Mouse (Mus musculus): ENCODE data around the gene Phtf2.

Phtf2 gene

DNA sequence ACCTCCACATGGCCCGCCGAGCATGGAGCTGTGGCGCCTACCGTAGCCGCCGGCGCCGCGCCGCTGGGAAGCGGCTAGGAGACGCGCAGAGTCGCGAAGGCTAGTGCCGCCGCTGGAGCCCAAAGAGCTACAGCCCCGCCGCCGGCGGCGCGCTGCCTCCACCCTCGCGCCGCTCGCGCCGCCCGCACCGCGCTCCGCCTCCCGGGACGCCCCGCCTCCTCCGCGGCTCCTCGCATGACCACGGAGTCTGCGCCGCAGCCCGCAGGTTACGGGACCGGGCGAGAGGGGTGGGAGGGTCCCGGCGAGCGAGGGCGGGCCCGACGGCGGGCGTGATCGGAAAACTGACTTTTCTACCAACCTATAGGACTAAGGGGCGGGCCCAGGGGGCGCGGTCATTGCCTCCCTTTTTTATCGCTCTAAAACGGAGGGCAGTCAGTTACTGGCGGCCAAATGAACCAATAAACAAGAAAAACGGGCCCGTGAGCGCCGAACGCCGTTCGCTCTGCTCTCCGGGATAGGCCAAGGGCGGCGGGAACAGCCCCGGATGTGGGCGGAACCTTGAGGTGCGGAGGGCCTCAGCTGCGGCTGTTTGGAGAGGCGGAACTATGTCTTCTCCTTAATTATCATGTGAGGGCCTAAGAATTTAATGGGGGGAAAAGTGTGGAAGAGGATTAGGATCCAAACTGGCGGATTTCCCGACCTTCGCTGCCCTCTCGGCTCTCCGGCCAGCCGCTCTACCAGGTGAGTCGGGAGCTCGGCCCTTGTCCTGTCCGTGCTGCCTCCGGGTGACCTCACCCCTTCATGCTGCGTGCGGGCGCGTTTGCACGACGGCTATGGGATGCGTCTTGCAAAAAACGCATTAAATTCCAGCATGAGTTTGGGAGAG lies at the start of gene Phtf2, which contains the start of gene Tmem60:
TSS of gene Phtf2 (minus strand) at position 210 of the 886 bp plus-strand sequence.
TSS of gene Tmem60 (plus strand) at position 277 of the 886 bp plus-strand sequence.
- peak; percentile 98 for DNase-seq (ENCODE audit: low spot score)

DNA sequence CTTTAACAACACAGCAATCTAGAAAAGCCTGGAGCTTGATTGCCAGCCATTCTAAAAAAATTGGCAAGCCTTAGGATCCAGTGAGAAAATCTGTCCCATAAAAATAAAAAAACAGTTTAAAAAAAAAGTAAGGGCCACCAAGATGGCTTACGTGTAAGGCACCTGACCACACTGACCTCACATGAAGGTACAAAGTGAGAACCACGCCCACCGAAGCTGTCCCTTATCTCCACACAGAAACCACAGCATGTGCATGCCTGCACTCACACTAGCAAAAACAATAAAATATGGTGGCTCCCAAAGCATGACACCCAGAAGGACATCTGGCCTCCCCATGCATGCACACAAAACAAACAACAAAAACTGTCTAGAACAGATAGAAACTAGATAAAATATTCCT lies 49.4 kb upstream of the Phtf2 start:
- DNase-seq (ENCODE audit: low spot score), result no peak

DNA sequence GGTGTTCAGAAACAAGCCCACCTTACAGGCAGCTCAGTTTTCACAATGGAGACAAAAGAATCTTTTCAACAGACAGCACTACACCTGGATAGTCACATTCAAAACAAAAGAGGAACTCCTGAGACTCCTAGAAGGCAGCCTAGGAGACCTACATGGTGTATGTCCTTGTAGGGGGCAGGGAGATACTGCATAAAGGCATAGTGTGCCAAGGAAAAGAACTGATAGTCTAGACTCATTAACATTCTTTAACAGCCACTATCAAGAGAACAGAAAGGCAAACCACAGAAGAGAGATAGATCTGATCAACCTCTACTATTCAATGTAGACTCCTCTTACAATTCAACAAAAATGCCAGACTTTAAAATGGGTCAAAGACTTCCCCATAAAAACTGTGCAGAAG lies 48.5 kb upstream of the Phtf2 start:
- DNase-seq (ENCODE audit: low spot score), result no peak

DNA sequence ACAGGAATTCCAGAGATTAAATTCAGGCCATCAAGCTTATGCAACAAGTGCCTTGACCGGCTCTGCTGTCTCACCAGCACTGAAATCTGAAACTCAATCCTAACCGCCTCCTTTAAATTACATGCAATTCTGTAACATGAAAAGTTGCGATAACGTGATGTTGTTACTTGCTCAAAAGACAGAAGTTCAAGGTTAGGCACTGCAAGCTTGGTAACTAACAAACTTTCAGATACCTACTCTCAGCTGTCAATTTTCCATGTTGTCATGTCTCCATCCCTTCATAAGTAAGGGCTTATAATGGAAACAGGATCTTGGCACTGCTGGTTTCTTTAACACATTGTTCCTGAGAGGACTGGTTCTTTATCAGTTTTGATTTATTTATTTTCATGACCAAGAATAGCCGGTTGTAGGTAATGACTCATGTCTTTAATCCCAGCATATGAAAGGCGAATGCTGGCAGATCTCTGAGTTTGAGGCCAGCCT lies 47.8 kb upstream of the Phtf2 start:
- DNase-seq (ENCODE audit: low spot score), result no peak

DNA sequence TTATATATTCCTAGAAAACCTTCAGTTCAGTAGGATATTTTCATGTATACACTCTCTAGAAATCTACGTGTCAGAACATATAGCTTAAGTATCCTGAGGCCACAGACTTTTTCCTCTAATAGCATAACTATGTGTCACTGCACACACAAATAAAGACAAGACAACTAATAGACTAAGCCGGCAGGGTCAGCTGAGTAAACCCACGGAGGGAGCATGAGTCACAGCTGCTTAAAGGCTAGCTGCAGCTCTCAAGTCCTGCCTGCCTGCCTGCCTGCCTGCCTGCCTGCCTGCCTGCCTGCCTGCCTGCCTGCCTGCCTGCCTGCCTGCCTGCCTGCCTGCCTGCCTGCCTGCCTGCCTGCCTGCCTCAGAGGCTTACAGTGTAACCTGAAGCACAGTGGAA lies 43.5 kb upstream of the Phtf2 start:
- no peak for DNase-seq (ENCODE audit: low spot score)

DNA sequence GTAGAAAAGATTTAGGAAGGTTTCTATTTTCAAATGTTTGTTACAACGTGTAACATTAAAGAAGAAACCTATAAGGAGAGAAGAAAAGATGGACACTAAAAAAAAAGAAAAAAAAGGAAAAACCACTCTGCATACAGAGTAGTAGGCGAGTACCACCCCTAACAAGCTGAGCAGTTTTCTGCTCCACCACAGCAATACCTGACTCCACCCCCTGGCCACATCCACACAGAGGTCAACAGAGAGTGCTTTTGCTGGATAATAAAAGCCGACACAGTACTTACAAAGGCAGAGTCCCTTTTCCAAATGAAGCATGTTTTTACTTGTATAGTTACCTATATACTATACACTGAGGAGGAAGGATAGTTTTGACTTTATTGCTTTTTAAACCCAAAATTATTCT lies 42.7 kb upstream of the Phtf2 start:
- no peak for DNase-seq (ENCODE audit: low spot score)

DNA sequence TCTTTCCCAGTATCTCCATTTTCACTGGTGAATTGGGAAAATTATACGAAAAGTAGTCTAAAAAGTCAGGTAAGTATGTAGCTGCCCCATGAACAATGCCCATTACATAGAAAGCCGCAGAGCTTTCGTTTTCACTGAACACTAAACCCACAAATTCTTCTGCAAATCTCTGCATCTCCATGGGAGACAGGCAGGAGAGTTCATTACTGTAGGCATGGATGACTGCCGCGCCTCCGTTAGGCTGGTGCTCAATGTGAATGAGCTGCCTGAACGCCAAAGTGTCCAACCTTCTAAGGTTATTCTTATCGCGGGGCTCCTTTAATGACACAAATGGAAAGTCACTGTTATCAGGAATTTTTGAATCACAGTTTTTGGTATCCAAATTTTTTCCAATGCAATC lies 37.6 kb upstream of the Phtf2 start:
- DNase-seq (ENCODE audit: low spot score), result no peak

DNA sequence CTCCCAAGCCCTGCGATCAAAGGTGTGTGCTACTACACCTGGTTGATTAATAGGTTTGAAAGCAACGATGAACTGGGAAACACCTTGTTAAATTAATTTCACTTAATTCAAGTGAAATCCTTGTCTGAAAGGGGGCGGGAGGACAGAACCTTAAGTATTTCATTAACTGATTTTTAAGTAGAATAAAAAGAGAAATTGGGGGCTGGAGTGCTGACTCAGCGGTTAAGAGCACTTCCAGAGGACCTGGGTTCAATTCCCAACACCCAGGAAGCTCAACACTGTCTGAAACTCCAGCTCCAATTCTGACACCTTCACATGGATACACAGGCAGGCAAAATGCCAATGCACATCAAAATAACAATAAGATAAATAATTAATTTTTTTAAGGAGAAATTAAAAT lies 37.0 kb upstream of the Phtf2 start:
- no peak for DNase-seq (ENCODE audit: low spot score)

DNA sequence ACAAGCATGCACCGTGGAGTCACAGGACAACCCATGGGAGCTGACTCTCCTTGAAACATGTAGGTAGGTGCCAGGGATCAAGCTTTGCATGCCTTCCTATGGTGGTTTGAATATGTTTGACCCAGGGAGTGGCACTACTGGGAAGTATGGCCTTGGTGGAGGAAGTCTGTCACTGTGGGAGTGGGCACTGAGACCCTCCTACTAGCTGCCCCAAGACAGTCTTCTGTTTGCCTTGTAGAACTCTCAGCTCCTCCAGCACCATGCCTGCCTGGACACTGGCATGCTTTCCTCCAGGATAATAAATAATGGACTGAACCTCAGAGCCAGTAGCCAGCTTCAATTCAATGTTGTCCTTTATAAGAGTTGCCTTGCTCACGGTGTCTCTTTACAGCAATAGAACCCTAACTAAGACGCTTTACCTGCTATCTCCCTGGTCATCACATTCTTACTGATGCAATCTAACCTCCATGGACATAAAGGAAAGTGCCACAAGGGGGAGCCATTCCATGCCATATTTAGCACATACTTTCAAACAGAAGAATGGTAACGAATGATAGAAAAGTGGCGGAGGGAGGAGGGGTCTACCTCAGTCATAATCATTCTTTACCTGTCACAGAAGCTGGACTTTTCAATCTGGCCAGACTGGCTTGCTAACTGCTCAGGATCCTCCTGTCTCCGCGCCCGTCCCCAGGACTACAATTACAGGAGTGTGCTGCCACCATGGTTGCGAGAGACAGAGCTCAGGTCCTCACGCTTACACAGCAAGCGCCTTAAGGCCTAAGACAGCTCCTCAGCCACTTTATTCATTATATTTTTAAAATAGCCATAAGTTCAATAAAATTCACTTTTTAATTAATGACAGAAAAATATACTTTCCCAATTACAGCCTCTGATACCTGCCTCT lies 31.7 kb upstream of the Phtf2 start:
- DNase-seq (ENCODE audit: low spot score), result peak; percentile 68

DNA sequence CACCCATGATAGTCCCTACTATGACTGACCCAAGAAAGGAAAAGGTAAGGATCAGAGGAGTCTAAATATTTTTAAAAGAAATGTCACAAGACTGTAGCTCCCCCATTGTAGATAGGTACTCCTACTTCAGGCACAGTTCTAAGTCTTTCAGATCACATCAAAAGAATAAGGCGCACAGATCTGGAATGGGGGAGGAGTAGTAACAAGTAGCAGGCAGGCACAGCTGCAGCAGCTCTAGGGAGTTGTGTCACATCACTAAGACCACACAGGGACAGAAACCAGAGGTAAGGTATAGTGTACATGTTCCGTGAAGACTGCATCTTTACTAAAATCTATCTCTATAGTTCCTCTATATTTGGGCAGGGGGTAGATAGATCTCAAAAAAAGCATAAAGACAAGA lies 29.8 kb upstream of the Phtf2 start:
- DNase-seq (ENCODE audit: low spot score), result no peak

DNA sequence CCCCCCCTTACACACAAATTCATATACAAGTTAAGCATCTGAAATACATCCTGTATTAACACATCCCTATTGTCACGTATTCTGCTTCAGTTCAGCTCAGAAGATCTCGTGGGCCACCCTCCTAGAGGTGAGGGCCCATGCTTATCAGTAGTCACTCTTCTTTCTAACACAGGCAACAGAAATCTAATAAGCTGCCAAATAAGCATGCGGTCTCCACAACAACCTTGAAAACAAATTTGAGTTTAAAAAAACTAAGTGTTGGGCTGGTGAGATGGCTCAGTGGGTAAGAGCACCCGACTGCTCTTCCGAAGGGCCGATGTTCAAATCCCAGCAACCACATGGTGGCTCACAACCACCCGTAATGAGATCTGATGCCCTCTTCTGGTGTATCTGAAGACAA lies 24.3 kb upstream of the Phtf2 start:
- no peak for DNase-seq (ENCODE audit: low spot score)

DNA sequence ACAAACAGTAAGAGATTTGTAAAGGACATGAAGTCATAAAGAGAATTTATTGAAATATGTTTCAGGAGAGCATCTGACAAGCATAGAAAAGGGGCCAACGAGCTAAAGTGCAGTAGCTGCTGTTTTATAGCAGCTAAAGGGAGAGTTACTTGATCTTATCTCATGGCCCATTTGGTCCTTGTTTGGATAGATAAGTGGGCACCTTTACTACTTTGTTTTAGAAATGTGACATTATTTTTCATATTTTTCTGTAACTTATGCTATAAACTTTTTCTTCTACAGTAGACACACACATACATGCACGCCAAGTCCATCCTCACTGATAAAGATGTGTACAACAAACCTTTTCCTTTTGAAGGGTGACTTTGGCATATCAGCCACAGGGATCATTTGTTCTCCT lies 23.5 kb upstream of the Phtf2 start:
- DNase-seq (ENCODE audit: low spot score), result no peak

DNA sequence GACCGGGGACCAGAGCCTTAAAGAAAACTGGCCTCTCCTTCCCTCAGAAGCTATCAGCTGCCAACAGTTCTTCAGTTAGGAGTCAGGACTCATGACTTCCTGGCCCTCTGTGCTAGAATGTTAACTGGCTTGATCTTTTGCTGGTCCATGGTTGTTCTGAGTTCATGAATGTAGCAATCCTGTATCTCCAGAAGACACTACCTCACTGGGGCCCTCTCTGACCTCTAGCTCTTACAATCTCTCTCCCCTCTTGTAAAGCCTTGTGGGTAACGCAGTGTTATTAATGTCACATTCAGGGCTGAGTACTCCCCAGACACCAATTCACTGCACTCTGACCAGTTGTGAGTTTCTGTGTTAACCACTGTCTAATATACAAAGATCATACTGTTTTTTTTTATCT lies 22.7 kb upstream of the Phtf2 start:
- no peak for DNase-seq (ENCODE audit: low spot score)

DNA sequence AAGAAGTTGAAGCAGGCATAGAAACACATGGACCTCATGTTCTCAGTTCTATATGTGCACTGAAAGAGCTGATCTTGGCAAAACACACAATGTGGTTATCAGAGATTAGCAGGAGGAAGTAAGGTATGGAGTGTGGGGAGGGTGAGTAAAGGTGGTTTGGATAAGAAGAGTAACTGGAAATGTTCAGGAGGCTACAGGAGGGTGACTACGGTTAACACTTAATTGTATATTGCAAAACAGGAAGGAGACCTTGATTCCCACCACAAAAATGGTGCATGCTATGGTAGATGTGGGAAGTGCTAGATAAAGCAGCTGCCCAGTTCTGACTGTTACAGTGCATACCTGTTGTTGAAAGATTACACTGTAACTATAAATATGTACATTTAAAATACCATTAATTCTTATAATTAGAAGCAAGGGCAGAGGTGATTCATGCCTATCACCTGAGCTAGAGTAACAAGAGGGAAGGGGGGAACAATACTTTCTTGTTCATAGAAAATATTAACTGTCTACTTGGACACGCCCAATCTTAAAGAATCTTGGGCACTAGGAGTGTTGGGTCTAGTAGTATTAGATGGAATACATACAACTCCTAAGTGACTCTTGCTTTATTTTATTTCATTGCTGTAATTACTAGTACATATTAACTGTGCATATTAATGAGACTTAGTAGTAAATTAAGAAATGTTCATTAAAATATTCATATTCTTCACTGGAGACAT lies 15.7 kb upstream of the Phtf2 start:
- no peak for DNase-seq (ENCODE audit: low spot score)

DNA sequence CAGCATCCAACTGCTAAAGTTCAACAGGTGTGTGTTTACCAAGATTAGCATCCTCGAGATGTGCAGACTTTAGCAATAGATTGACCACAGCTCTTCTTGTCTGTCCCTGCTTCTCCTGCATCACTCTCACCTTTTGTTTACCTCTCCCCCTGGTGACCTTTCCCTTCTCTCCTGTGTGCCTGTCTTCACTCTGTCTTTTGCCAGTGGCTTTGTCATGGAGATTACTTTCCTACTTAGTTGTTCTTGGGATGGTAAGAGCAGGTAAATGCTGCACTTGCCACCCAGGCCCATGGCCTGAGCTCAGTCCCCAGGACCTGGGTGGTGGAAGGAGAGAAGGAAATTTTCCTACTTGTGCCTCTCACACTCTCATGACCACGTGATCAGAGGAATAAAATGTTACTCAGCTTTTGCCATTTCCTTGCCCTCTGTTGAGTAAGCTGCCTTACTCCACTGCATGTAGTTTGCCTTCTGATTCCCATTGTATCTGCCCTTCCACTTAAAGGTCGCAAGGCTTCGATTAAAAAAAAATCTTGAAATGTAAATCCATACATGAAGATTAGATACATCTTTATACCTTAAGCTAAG lies 2.2 kb upstream of the Phtf2 start:
- no peak for DNase-seq (ENCODE audit: low spot score)

DNA sequence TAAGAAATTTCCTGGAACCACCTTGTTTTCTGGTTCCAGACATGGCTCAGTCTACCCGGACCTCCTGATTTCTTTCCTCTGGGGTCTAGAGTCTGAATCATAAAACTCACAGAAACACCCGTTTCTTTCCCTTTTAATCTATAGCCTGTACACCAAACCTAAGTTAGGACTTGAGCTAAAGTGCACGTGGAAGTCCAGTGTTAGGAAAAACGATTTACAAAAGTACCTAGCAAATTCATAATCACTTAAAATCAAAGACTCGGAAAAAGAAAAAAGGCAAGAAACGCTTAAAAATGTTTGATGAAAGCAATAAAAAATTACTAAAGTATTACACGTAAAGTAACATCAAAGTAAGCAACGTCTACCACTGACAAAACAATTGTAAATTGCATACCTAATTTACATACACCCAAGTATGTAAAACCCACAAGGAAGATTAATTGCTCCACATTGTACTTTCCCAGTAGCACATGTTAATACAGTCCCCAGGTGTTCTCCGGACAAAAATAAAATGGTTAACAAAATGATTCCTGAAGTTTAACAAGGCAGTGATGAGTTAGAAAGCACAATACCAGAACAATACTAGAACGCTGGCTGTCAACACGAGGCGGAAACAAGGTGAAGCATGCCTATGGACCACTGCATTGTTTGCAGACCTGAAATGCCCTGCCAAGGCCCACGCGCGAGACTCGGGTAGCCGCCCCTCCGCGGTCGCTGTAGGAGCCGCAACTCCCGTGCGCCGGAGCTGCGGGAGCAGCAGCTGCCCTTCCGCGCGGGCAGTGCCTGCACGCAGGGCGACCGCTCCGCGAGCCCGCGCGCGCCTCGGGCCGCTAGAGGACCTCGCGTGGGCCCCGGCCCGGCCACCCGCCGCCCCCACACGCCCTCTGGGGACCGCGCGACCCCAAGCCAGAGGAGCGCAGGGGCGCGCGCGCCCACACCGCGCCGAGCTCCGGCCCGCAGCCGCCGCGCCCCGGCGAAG lies 838 bp downstream of the Phtf2 start:
- DNase-seq (ENCODE audit: low spot score), result peak; percentile 44

DNA sequence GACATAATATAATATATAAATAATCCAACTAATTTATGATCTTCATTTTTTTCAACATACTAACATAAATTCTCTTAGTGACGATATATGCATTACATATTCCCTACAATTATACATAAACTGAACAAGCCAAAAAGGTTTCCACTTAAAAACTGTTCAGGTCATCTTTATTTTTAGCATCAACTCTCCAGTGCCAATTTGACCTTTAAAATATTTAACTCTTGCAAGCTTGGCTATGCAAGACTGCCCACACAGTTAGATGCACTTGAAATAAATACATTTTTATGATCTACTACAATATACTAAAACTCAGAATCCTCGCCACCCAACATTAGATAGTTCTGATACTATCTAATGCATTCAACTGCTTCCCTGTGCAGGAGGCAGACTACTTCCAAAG lies 1.5 kb downstream of the Phtf2 start:
- no peak for DNase-seq (ENCODE audit: low spot score)

DNA sequence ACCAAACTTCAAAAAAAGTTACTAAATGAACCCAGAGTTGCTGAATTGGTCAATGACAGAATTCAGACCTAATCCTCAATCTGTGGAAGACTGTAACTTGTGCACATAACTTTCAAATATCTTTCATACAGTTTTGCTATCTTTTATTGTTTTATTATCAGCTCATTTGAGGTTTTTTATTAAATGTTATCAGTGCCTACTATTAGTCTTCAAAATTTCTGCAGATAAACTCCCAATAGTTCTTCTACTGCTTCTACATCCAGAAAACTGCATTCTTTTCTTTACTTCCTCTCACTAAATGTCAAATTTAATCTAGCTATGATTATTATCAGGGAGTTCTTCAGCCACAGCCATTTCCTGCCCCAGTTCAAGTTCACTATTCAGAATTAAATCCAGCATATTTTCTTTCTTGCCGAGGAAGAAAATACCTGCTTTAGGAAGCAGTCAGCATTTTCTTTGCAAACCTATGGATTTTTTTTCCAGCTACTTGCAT lies 4.9 kb downstream of the Phtf2 start:
- DNase-seq (ENCODE audit: low spot score), result no peak

DNA sequence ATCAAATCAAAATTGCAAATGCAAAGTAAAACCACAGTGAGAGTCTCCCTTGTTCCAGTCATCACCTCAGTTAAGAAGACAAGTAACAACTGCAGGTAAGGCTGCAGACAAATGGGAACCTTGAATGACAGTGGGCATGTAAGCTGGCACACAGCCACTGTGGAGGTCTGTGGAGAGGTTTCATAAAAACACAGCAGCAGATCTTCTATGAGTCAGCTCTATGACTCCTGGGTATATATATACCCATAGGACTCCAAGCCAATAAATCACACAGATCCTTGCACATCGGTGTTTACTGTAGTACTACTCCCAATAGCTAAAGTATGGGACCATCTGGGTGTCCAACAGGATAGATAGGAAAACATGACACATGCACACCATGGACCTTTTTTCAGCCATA lies 8.8 kb downstream of the Phtf2 start:
- no peak for DNase-seq (ENCODE audit: low spot score)

DNA sequence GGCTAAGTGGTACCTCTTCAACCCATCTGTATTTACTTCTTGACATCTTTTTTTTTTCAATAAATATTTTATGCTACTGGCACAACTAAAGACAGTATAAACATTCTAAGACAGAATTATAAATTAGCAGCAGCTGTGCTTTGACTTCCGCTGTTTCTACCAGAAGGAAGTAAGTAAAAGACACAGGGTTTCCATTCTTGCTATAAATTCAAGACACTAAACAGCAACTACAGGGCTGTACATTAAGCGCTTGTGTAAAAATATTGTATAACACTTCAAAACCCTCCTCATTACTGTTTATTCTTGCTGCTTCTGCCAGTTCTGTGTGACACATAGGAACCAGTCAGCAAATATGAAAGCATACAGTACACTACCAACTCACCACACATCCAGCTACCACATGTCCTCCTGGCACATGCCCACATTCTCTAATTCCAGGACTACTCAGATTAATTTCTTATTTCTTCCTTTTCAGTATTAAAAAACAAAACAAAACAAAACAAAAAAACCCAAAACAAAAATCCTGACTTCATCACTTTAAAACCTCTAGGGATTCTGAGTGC lies 16.6 kb downstream of the Phtf2 start:
- DNase-seq (ENCODE audit: low spot score), result no peak
